Mouse (Mus musculus) hindbrain, embryonic 11.5 days (tissue): ENCODE results near the gene Ubr7. TPM values are rescaled to one million over a fixed set of nuclear protein-coding genes. Genes with fewer than 3 reads are reported as not detected.

ENCODE experiments used
- ATAC-seq: fragments of 200-750 bp; cut with Nextera tagmentation; 2 replicates; pipeline ENCODE4 v1.8.0; 2017; ENCODE audit warnings: mild to moderate bottlenecking, moderate TSS enrichment, moderate library complexity; ENCODE audit not compliant: low FRiP score
- DNase-seq: peaks from one replicate; pipeline ENCODE4 v3.0.0-alpha.2; 2015; ENCODE audit warnings: low spot score
- H3K27ac ChIP-seq: fragments of 300-500 bp; sonication (generic); 2 replicates; pipeline ENCODE4 v1.5.1; 2014; ENCODE audit warnings: mild to moderate bottlenecking, low read depth, low read length
- H3K27me3 ChIP-seq: fragments of 300-500 bp; sonication (generic); 2 replicates; pipeline ENCODE4 v1.6.1; 2014; ENCODE audit warnings: mild to moderate bottlenecking, low read length, moderate library complexity, mixed read lengths; ENCODE audit not compliant: control insufficient read depth, insufficient read depth
- H3K36me3 ChIP-seq: fragments of 300-500 bp; sonication (generic); 2 replicates; pipeline ENCODE4 v1.6.1; 2014; ENCODE audit warnings: mild to moderate bottlenecking, low read length, moderate library complexity, mixed read lengths; ENCODE audit not compliant: control insufficient read depth, insufficient read depth
- H3K4me1 ChIP-seq: fragments of 300-500 bp; sonication (generic); replicated peaks from 2 replicates; pipeline ENCODE4 v1.6.1; 2014; ENCODE audit warnings: low read length, mixed read lengths; ENCODE audit not compliant: control insufficient read depth, insufficient read depth
- H3K4me2 ChIP-seq: fragments of 300-500 bp; sonication (generic); replicated peaks from 2 replicates; pipeline ENCODE4 v1.6.1; 2014; ENCODE audit warnings: mild to moderate bottlenecking, low read depth, low read length
- H3K4me3 ChIP-seq: fragments of 300-500 bp; sonication (generic); 2 replicates; pipeline ENCODE4 v1.5.1; 2014; ENCODE audit warnings: low read depth, low read length
- H3K9ac ChIP-seq: fragments of 300-500 bp; sonication (generic); 2 replicates; pipeline ENCODE4 v1.6.1; 2014; ENCODE audit warnings: low read depth, low read length
- H3K9me3 ChIP-seq: fragments of 300-500 bp; sonication (generic); 2 replicates; pipeline ENCODE4 v1.6.1; 2016; ENCODE audit warnings: low read length; ENCODE audit not compliant: control insufficient read depth
- WGBS: fragments of 180-500 bp; shearing (Covaris S2); extraction: QIAGEN DNeasy Blood & Tissue Kit; methylation state at CpG from one replicate; pipeline ENCODE4 v1.1.7; 2014; 5-methylcytosine and 5-hydroxymethylcytosine counted together
- polyA plus RNA-seq: library from polyadenylated mRNA; unstranded; fragments of >200 nt; fragmentation: Nextera tagmentation; extraction: Ambion mirVana; gene quantifications from 2 replicates; pipeline ENCODE4 v1.2.1, GENCODE M21; 2014

The Ubr7 gene
- polyA plus RNA-seq, 1 experiment from 2014 or later = 58.8 TPM

DNA sequence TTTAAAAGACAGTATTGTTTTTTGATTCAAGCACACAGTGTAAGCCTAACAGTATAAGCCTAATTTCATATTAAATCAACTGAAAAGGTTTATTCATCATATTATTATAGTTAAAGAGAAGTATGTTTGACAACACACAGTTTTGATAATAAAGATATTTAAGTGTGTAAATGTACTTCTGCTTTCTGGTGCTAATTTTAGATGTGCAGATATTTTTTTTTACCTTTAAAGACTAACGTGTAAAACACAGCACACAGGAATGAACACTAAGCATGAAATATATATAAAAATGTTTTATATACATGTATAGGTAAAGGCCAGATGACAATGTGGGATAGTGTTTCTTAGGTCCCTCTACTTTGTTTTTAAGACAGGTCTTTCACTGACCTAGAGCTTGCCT lies 69.4 kb downstream of the Ubr7 start:
- no peak overlapping the region for H3K27ac ChIP-seq
- WGBS = 95% methylated on average over 1 of the region's 1 CpGs

More for the DNA sequence above, 69.4 kb downstream of the Ubr7 start:
- no peaks in the 10 kb centered on the region for H3K4me1 ChIP-seq
- H3K4me2 ChIP-seq = no peak overlapping the region
- DNase-seq (no peak), ATAC-seq (no peak)
- no peak overlapping the region for H3K4me3 ChIP-seq
- H3K9me3 ChIP-seq = no peaks in the 10 kb centered on the region
- no peak overlapping the region for H3K9ac ChIP-seq
- no peaks in the 10 kb centered on the region for H3K36me3 ChIP-seq
- no peaks in the 10 kb centered on the region for H3K27me3 ChIP-seq

Other genes starting within 250 kb of the Ubr7 start
- gene Chga, start 203.0 kb upstream of the Ubr7 start, polyA plus RNA-seq = 24.8 and 27.1 TPM in 2 replicates
- 14.1 and 16.8 TPM in 2 replicates for gene Itpk1, start 53.0 kb upstream of the Ubr7 start, polyA plus RNA-seq
- 35.7 and 42.9 TPM in 2 replicates for gene Moap1, start 14.3 kb upstream of the Ubr7 start, polyA plus RNA-seq
- gene Tmem251, start 14.2 kb upstream of the Ubr7 start, polyA plus RNA-seq = 10.8 and 11.3 TPM in 2 replicates
- not detected in 2 replicates for gene Gm28051, start 202 bp upstream of the Ubr7 start, polyA plus RNA-seq
- gene Gon7, start 164 bp upstream of the Ubr7 start, polyA plus RNA-seq = 47.2 and 56.2 TPM in 2 replicates
- 34.1 and 36.2 TPM in 2 replicates for gene Gm20604, start 705 bp downstream of the Ubr7 start, polyA plus RNA-seq
- 19.6 and 20.6 TPM in 2 replicates for gene Btbd7, start 120.5 kb downstream of the Ubr7 start, polyA plus RNA-seq
- not detected in 2 replicates for gene Cox8c, start 141.3 kb downstream of the Ubr7 start, polyA plus RNA-seq
- 3.7 and 4.5 TPM in 2 replicates for gene Unc79, start 190.9 kb downstream of the Ubr7 start, polyA plus RNA-seq